Mouse (Mus musculus) adrenal gland, adult 8-10 months (tissue): ENCODE results near the gene Exosc2. TPM values are rescaled to one million over a fixed set of nuclear protein-coding genes. Genes with fewer than 3 reads are reported as not detected.
"Not testable (repeated sequence)": the region's sequence is repeated elsewhere in the genome, so short reads cannot be mapped to it uniquely, and the experiment has no call there.

Experiments used
- DNase-seq: peaks from one replicate; pipeline ENCODE4 v3.0.0; 2022
- total RNA-seq, 4 experiments: library from RNA; stranded (reverse); gene quantifications; 2 replicates each; pipeline ENCODE4 v1.2.4; 2022

Exosc2 gene
- total RNA-seq, 4 experiments from 2014 or later = 22.2 to 31.0 (median 28.4) TPM

- DNase-seq = no peak
These were observed 8.1 kb downstream of the Exosc2 start for GRCm38 (mm10) chr2:31678641-31679040.

DNA sequence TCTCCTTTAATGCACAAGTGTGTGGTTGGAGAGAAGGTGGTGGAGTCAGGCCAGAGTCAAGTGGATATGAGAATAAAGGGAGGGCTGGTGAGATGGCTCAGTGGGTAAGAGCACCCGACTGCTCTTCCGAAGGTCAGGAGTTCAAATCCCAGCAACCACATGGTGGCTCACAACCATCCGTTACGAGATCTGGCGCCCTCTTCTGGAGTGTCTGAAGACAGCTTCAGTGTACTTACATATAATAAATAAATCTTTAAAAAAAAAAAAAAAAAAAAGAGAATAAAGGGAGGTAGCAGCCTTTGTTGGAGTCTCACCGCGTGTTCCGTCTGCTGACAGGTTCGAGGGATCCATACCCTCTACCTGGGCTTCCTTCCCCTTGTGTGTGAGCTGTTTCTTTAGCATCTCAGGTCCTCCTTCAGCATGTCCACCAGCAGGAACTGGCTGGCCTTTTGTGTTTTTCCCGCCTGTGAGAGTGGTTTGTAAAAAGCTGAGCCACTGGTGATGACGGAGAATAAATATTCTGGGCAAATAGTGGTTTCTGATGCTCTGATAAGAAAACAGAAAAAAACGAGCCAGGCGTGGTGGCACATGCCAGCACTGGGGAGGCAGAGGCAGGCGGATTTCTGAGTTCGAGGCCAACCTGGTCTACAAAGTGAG lies 10.7 kb downstream of the Exosc2 start:
- DNase-seq = not testable (repeated sequence)

DNA sequence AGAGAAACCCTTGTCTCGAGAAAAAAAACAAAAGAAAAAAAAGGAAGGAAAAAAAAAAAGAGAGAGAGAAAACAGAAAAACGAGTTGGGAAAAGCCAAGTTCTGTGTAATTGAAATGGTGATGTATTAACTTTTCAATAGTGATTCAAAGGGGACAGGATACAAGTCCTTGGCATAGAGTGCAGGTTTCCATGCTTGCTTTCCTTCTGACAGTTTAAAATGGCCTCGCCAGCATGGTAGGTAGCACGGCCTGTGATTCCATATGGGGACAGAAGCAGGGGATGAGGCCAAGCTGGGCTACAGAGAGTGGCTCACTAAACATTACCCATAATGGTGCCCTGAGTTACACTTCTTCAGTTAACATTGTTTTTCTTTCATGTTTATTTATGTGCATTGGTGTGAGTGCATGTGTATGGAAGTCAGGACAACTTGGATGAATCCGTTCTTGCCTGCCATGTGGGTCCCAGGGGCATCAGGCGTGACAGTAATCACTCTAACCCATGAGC lies 11.3 kb downstream of the Exosc2 start:
- no peak for DNase-seq

DNA sequence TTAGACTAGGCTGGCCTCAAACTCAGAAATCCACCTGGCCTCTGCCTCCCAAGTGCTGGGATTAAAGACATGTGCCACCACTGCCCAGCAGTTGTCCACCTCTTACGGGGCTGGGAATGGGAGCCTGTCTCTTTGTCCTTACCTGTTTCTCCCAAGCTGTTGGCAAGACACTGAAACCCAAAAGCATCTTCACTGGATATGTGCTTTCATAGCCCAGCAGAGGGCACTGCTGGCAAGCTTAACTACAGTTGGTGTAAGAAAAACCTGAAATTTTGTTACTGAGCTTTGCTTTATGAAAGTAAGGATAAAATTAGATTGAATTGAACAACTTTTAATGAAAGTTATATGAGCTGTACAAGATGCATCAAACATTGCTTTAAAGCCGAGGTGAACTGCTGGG lies 13.2 kb downstream of the Exosc2 start:
- peak; percentile 24 for DNase-seq

GRCm38 (mm10) chr2:31688074-31688925 lies 17.8 kb downstream of the Exosc2 start, which contains the start of gene Abl1:
Gene Abl1 (plus strand): TSS chr2:31688376.
- DNase-seq = peak; percentile 98

DNA sequence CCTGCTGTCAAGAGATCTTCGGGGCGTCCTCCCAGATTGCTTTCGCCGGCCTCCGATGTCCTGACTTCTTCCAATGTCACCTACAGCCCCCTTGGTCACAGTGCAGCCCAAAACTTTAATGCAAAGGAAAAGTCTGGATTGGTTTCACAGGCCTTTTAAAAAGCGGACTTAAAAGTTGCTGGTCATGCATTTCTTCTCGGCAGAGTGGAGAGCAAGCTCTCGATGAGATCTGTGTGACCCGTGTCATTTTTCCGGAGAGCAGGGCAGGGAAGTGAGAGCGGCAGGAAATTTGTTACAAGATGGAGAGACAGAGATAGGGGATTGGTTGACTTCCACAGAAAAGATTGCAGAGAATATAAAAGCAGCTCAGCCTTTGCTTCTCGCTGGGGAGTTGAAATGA lies 18.5 kb downstream of the Exosc2 start:
- DNase-seq = no peak

GRCm38 (mm10) chr2:31690063-31690462 lies 19.5 kb downstream of the Exosc2 start:
- no peak for DNase-seq

DNA sequence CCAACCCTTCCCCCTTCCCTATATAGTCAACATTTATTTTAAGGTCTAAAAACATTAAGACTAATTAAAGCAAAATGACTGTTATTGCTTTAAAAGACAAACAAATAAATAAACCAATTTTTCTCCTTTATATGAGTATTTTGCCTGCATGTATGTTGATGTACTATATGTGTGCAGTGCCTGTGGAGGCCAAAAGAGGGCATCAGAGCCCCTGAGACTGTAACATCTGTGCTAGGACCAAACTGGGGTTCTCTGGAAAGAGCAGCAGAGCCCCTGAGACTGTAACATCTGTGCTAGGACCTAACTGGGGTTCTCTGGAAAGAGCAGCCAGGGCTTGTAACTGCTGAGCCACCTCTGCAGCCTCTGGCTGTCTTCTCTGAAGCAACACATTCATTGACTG lies 27.7 kb downstream of the Exosc2 start:
- DNase-seq = no peak

GRCm38 (mm10) chr2:31700545-31701446 lies 30.3 kb downstream of the Exosc2 start:
- no peak for DNase-seq

DNA sequence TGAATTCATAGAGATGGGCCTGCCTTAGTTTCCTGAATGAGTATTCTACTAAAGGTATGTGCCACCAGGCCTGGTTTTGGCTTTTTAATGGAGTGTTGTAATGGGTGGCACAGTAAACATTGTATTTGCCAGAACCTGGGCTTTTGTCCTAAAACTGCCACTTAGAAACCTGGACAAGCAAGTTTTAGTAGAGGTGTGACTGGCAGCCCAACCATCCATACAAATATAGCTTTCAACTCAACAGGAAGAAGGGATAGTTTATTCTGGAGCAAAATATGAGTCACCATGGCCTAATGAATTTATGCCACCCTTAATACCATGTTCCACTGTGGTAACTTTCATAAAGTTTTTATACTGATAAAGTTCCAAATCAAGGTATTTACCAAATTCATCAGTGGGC lies 32.7 kb downstream of the Exosc2 start:
- DNase-seq = no peak

DNA sequence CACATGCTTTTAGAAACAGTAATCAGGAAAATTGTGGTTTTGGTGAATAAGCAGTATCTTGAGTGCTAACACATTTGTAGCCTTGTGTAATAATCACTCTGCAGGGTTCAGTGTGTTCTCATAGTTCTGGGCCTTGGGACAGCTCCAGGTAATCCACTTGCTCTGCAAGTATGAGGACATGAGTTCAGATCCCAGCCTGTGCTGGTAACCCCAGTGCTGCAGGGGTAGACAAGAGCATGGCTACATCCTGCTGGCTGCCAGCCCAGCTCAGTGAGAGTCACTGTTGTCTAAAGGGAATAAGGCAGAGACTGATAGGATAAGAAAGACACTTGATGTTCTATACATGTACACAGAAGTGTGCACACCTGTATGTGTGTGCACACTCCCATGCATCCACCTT lies 35.4 kb downstream of the Exosc2 start:
- no peak for DNase-seq

- DNase-seq = no peak
These were observed 36.0 kb downstream of the Exosc2 start for GRCm38 (mm10) chr2:31706531-31706930.

GRCm38 (mm10) chr2:31712716-31713115 lies 42.2 kb downstream of the Exosc2 start:
- DNase-seq = no peak

DNA sequence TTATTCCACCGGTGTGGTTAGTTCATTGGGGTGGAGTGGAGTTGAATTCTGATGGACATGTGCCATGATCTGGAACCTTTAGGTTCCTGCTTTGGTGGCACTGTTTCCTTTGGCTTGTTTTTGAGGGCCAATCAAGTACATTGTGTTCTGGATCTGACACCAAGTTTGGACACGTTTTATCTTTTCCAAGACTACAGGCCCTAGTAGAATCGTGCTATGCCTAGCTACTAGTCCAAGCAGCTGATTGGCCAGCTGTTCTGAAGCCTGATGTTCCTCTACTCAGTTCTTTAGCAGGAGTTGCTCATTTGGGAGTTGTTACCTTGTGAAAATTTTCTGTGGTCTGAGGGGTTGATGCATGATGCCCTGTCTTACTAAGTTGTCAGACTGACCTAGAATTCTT lies 43.3 kb downstream of the Exosc2 start:
- DNase-seq = no peak

- DNase-seq = no peak
These were observed 44.3 kb downstream of the Exosc2 start for GRCm38 (mm10) chr2:31714780-31715179.

DNA sequence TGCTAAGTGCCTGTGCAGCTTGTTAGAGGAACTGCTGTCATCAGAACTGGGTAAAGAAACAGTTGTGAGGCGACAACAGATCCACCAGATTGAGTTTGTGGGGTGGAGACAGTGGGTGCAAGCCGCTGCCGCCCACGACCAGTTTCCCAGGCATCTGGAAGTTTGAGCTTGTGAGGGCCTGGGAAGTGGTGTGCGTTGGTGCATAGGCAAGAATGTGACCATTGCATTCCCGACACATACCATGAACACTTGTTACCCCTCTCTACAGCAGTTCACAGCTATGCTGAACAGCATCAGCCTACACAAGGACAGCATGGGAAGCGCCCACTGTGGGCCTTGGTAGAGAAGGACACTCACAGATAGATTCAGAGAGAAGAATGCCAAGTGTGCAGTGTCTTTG lies 45.5 kb downstream of the Exosc2 start:
- DNase-seq = no peak

- no peak for DNase-seq
These were observed 48.8 kb downstream of the Exosc2 start for GRCm38 (mm10) chr2:31719202-31719880.

- no peak for DNase-seq
These were observed 49.4 kb downstream of the Exosc2 start for GRCm38 (mm10) chr2:31719944-31720343.

DNA sequence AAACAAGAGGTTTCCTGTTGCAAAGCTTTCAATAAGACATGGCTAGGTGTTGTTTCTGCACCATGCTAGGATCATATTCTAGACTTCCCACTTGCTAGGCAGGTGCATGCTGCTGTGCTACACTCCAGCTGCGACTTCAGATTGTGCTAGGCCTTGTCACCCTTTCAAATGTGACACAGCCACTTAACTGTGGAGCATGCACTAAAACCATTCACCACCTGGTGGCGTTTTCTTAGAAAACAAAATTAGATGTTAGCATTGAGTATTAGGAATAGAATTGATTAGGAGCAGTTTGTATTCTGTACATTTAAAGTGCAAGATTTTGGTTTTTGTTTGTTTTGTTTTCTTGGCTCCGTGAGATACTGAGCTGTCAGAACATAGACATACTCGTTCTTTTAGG lies 50.3 kb downstream of the Exosc2 start:
- no peak for DNase-seq

- no peak for DNase-seq
These were observed 54.4 kb downstream of the Exosc2 start for GRCm38 (mm10) chr2:31724730-31725490.

DNA sequence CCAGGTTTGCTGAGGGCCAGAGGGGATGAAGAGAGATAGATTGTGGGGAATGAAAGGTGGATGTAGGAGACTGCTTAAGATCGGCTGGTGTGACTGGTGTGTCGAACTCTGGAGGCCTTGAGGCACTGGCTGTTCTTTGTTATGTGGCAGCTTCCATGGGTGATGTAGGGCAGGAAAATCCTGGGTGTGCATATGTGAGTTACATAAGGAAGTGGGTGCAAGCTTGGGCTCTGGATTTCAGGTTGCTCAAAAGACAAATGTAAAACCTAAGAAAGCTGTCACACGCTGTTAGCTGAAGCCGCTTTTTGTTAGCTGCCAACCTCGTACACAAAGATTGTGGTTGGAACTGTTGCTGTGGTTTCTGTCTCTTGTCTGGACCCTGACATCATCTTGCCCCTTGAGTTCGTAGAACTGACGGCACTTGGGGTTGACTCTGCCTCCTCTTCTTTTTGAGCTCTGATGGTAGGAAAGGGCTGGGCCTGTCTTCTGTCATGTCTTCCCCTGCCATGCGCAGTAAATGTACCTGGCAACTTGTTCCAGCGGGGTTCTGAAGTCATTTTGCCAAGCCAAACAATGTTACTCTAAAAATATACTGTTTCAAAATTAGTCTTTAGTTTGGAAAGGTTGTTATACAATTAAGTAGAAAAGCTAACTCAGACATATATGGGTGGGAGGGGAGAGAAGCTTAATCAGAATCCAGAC lies 57.2 kb downstream of the Exosc2 start:
- no peak for DNase-seq
